Mouse (Mus musculus) forebrain, embryonic 16.5 days (tissue): ENCODE measurements around the gene Gxylt1. TPM values are rescaled to one million over a fixed set of nuclear protein-coding genes. Genes with fewer than 3 reads are reported as not detected.

Experiments used
- ATAC-seq: fragments of 200-750 bp; cut with Nextera tagmentation; 2 replicates; pipeline ENCODE4 v1.8.0; 2017; ENCODE audit warnings: mild to moderate bottlenecking, moderate library complexity
- H3K27ac ChIP-seq: fragments of 300-500 bp; sonication (generic); 2 replicates; pipeline ENCODE4 v1.5.1; 2014; ENCODE audit warnings: low read length, control low read depth
- H3K27me3 ChIP-seq: fragments of 300-500 bp; sonication (generic); replicated peaks from 2 replicates; pipeline ENCODE4 v1.6.1; 2014; ENCODE audit warnings: low read length; ENCODE audit not compliant: control insufficient read depth, insufficient read depth
- H3K36me3 ChIP-seq: fragments of 300-500 bp; sonication (generic); 2 replicates; pipeline ENCODE4 v1.6.1; 2014; ENCODE audit not compliant: control insufficient read depth, insufficient read depth
- H3K4me1 ChIP-seq: fragments of 300-500 bp; sonication (generic); replicated peaks from 2 replicates; pipeline ENCODE4 v1.6.1; 2014; ENCODE audit warnings: low read length; ENCODE audit not compliant: control insufficient read depth, insufficient read depth
- H3K4me2 ChIP-seq: fragments of 300-500 bp; sonication (generic); 2 replicates; pipeline ENCODE4 v1.6.1; 2014; ENCODE audit warnings: mild to moderate bottlenecking, low read length, control low read depth
- H3K4me3 ChIP-seq: fragments of 300-500 bp; sonication (generic); replicated peaks from 2 replicates; pipeline ENCODE4 v1.5.1; 2014; ENCODE audit warnings: mild to moderate bottlenecking, low read length, control low read depth
- H3K9ac ChIP-seq: fragments of 300-500 bp; sonication (generic); replicated peaks from 2 replicates; pipeline ENCODE4 v1.6.1; 2014; ENCODE audit warnings: low read depth, low read length, control low read depth
- H3K9me3 ChIP-seq: fragments of 300-500 bp; sonication (generic); 2 replicates; pipeline ENCODE4 v1.6.1; 2016; ENCODE audit warnings: low read length; ENCODE audit not compliant: control insufficient read depth
- WGBS: fragments of 180-500 bp; shearing (Covaris S2); extraction: QIAGEN DNeasy Blood & Tissue Kit; methylation state at CpG from one replicate; pipeline ENCODE4 v1.1.7; 2014; 5-methylcytosine and 5-hydroxymethylcytosine counted together
- polyA plus RNA-seq: library from polyadenylated mRNA; unstranded; fragments of >200 nt; fragmentation: Nextera tagmentation; extraction: Ambion mirVana; gene quantifications from 2 replicates; pipeline ENCODE4 v1.2.1, GENCODE M21; 2015

Gene Gxylt1
- polyA plus RNA-seq, 1 experiment from 2014 or later = 10.6 TPM

GRCm38 (mm10) chr15:93266361-93266760 lies 8.6 kb downstream of the Gxylt1 start:
- no peak for ATAC-seq
- Histone ChIP-seq H3K9ac (no peak overlapping the region), H3K9me3 (no peaks in the 10 kb centered on the region), H3K27ac (no peak overlapping the region), H3K4me1 (0 out of 2 replicates have a peak, but pooled peaks cover 3% of the 10 kb centered on the region), H3K27me3 (no peaks in the 10 kb centered on the region), H3K36me3 (no peaks in the 10 kb centered on the region), H3K4me3 (no peak overlapping the region), H3K4me2 (no peak overlapping the region)
- WGBS = 67% methylated on average over 16 of the region's 16 CpGs

GRCm38 (mm10) chr15:93265728-93266127 lies 9.3 kb downstream of the Gxylt1 start:
- no peaks in the 10 kb centered on the region for H3K36me3 ChIP-seq
- H3K4me1 ChIP-seq = 0 out of 2 replicates have a peak, but pooled peaks cover 3% of the 10 kb centered on the region
- H3K9ac ChIP-seq = no peak overlapping the region
- WGBS = 53% methylated on average over 2 of the region's 2 CpGs
- no peaks in the 10 kb centered on the region for H3K9me3 ChIP-seq
- H3K4me2 ChIP-seq = no peak overlapping the region
- H3K4me3 ChIP-seq = no peak overlapping the region
- no peak for ATAC-seq
- H3K27me3 ChIP-seq = no peaks in the 10 kb centered on the region
- H3K27ac ChIP-seq = no peak overlapping the region

GRCm38 (mm10) chr15:93265231-93265630 lies 9.7 kb downstream of the Gxylt1 start:
- Histone ChIP-seq H3K9me3 (no peaks in the 10 kb centered on the region), H3K27ac (no peak overlapping the region), H3K27me3 (no peaks in the 10 kb centered on the region), H3K36me3 (no peaks in the 10 kb centered on the region), H3K4me3 (no peak overlapping the region), H3K9ac (no peak overlapping the region), H3K4me2 (no peak overlapping the region), H3K4me1 (0 out of 2 replicates have a peak, but pooled peaks cover 3% of the 10 kb centered on the region)
- 82% methylated on average over 3 of the region's 3 CpGs for WGBS
- ATAC-seq = no peak

GRCm38 (mm10) chr15:93264221-93264620 lies 10.8 kb downstream of the Gxylt1 start:
- H3K36me3 ChIP-seq = no peaks in the 10 kb centered on the region
- no peaks in the 10 kb centered on the region for H3K27me3 ChIP-seq
- 94% methylated on average over 3 of the region's 3 CpGs for WGBS
- 0 out of 2 replicates have a peak, but pooled peaks cover 3% of the 10 kb centered on the region for H3K4me1 ChIP-seq
- ATAC-seq = no peak
- H3K9ac ChIP-seq = no peak overlapping the region
- H3K4me2 ChIP-seq = no peak overlapping the region
- H3K4me3 ChIP-seq = no peak overlapping the region
- H3K27ac ChIP-seq = no peak overlapping the region
- no peaks in the 10 kb centered on the region for H3K9me3 ChIP-seq

GRCm38 (mm10) chr15:93263566-93263965 lies 11.4 kb downstream of the Gxylt1 start:
- no peak overlapping the region for H3K27ac ChIP-seq
- H3K4me1 ChIP-seq = 0 out of 2 replicates have a peak, but pooled peaks cover 3% of the 10 kb centered on the region
- no peaks in the 10 kb centered on the region for H3K27me3 ChIP-seq
- no peak overlapping the region for H3K9ac ChIP-seq
- no peaks in the 10 kb centered on the region for H3K36me3 ChIP-seq
- no peak overlapping the region for H3K4me2 ChIP-seq
- H3K4me3 ChIP-seq = no peak overlapping the region
- ATAC-seq = no peak
- 85% methylated on average over 7 of the region's 7 CpGs for WGBS
- H3K9me3 ChIP-seq = no peaks in the 10 kb centered on the region

- no peak for ATAC-seq
- no peaks in the 10 kb centered on the region for H3K27me3 ChIP-seq
- H3K36me3 ChIP-seq = no peaks in the 10 kb centered on the region
- 0 out of 2 replicates have a peak, but pooled peaks cover 3% of the 10 kb centered on the region for H3K4me1 ChIP-seq
- H3K4me2 ChIP-seq = no peak overlapping the region
- 64% methylated on average over 5 of the region's 5 CpGs for WGBS
- no peaks in the 10 kb centered on the region for H3K9me3 ChIP-seq
- H3K27ac ChIP-seq = no peak overlapping the region
- H3K9ac ChIP-seq = no peak overlapping the region
- no peak overlapping the region for H3K4me3 ChIP-seq
Measured at GRCm38 (mm10) chr15:93262818-93263217, 12.2 kb downstream of the Gxylt1 start.

GRCm38 (mm10) chr15:93262274-93262673 lies 12.7 kb downstream of the Gxylt1 start:
- WGBS = 78% methylated on average over 5 of the region's 5 CpGs
- Histone ChIP-seq H3K9ac (no peak overlapping the region), H3K9me3 (no peaks in the 10 kb centered on the region)

GRCm38 (mm10) chr15:93259933-93260332 lies 15.0 kb downstream of the Gxylt1 start:
- no peaks in the 10 kb centered on the region for H3K4me1 ChIP-seq
- H3K4me3 ChIP-seq = no peak overlapping the region
- 71% methylated on average over 8 of the region's 8 CpGs for WGBS
- no peak overlapping the region for H3K4me2 ChIP-seq
- no peak for ATAC-seq
- no peak overlapping the region for H3K9ac ChIP-seq
- no peak overlapping the region for H3K27ac ChIP-seq
- 0 out of 2 replicates have a peak, but pooled peaks cover 3% of the 10 kb centered on the region for H3K9me3 ChIP-seq
- no peaks in the 10 kb centered on the region for H3K27me3 ChIP-seq
- peaks cover 10% of the 10 kb centered on the region; the same call in 1 of the 2 replicates for H3K36me3 ChIP-seq

More at GRCm38 (mm10) chr15:93262274-93262673, 12.7 kb downstream of the Gxylt1 start:
- H3K4me3 ChIP-seq = no peak overlapping the region
- no peak overlapping the region for H3K27ac ChIP-seq
- H3K27me3 ChIP-seq = no peaks in the 10 kb centered on the region
- no peak for ATAC-seq
- 0 out of 2 replicates have a peak, but pooled peaks cover 3% of the 10 kb centered on the region for H3K4me1 ChIP-seq
- no peak overlapping the region for H3K4me2 ChIP-seq
- H3K36me3 ChIP-seq = peaks cover 3% of the 10 kb centered on the region; the same call in 1 of the 2 replicates

- H3K4me2 ChIP-seq = no peak overlapping the region
Measured at GRCm38 (mm10) chr15:93255295-93255694, 19.7 kb downstream of the Gxylt1 start.

More at GRCm38 (mm10) chr15:93255295-93255694, 19.7 kb downstream of the Gxylt1 start:
- no peak for ATAC-seq
- peaks cover 10% of the 10 kb centered on the region; the same call in 1 of the 2 replicates for H3K36me3 ChIP-seq
- 85% methylated on average over 10 of the region's 10 CpGs for WGBS
- 0 out of 2 replicates have a peak, but pooled peaks cover 3% of the 10 kb centered on the region for H3K9me3 ChIP-seq
- no peak overlapping the region for H3K27ac ChIP-seq
- no peaks in the 10 kb centered on the region for H3K27me3 ChIP-seq
- H3K4me3 ChIP-seq = no peak overlapping the region
- no peak overlapping the region for H3K9ac ChIP-seq
- H3K4me1 ChIP-seq = no peaks in the 10 kb centered on the region
